Mouse (Mus musculus) C2C12 (cell line): ENCODE data around the gene Tlk1.

Experiments
- CTCF ChIP-seq: IDR thresholded peaks from one replicate; pipeline ENCODE4 v1.5.1; 2011; ENCODE audit not compliant: control insufficient read depth, insufficient read depth, insufficient read length
- FOSL1 ChIP-seq: IDR thresholded peaks from one replicate; pipeline ENCODE4 v1.8.0; 2011; ENCODE audit warnings: mild to moderate bottlenecking, low read length; ENCODE audit not compliant: poor library complexity, insufficient read depth, severe bottlenecking
- MAX ChIP-seq: IDR thresholded peaks from one replicate; pipeline ENCODE4 v1.6.1; 2011; ENCODE audit warnings: mild to moderate bottlenecking, control low read depth
- MYOD1 ChIP-seq: IDR thresholded peaks from one replicate; pipeline ENCODE4 v1.6.1; 2011; ENCODE audit warnings: low read depth; ENCODE audit not compliant: control insufficient read depth, insufficient read length
- USF1 ChIP-seq: IDR thresholded peaks from one replicate; pipeline ENCODE4 v1.6.1; 2011; ENCODE audit warnings: low read depth, mild to moderate bottlenecking, control low read depth, moderate library complexity

DNA sequence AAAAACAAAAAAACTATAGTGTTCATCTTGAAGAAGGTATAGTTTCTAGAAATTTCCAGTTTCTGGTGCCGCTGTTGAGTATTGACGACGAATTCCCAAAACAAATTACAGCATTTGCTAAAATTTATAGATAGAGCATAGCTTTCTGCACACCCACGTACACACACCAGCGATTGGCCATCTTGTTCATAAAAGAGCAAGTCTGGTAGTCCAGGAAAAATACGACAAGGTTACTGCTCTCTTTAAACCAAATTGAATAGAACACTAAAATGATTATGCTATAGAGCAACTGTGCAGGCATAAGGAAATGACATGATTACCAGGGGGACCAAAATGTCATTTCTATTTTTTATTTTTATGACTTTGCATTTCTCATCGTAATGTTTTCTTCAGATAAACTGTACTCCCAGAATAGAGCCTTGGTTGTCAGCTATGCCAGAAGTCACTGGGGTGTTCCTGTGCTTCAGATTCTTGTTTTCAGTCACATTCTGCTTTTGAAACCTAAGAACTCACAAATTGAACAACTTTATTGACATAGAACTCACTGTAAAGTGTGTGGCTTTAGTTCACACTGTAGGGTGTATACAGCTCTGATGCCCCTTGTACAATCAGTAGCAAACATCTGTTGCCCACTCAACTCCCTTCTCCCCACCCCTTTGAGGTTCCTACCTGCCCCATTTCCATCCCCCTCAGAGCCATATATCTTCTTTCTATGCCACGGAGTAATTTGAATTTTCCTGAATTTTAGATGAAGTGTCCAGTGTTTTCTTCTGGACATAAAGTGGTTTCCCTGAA, 1.1 kb upstream of the Tlk1 start:
- TF ChIP-seq CTCF (no peak), MYOD1 (no peak), FOSL1 (no peak), MAX (no peak), USF1 (no peak)
